Mouse (Mus musculus) neural tube, embryonic 14.5 days (tissue): ENCODE data around the gene Upp2. TPM values are rescaled to one million over a fixed set of nuclear protein-coding genes. Genes with fewer than 3 reads are reported as not detected.

Source experiments
- ATAC-seq: fragments of 200-750 bp; cut with Nextera tagmentation; 2 replicates; pipeline ENCODE4 v1.8.0; 2017; ENCODE audit warnings: low read depth, mild to moderate bottlenecking, moderate TSS enrichment, moderate library complexity
- H3K27ac ChIP-seq: fragments of 300-500 bp; sonication (generic); 2 replicates; pipeline ENCODE4 v1.5.1; 2014; ENCODE audit warnings: low read depth, mild to moderate bottlenecking, control low read depth, low read length, moderate library complexity, mixed read lengths
- H3K27me3 ChIP-seq: fragments of 300-500 bp; sonication (generic); 2 replicates; pipeline ENCODE4 v1.6.1; 2014; ENCODE audit warnings: low read length; ENCODE audit not compliant: control insufficient read depth, insufficient read depth
- H3K36me3 ChIP-seq: fragments of 300-500 bp; sonication (generic); 2 replicates; pipeline ENCODE4 v1.6.1; 2014; ENCODE audit warnings: low read length, mixed read lengths; ENCODE audit not compliant: control insufficient read depth, insufficient read depth
- H3K4me1 ChIP-seq: fragments of 300-500 bp; sonication (generic); 2 replicates; pipeline ENCODE4 v1.6.1; 2014; ENCODE audit warnings: low read length; ENCODE audit not compliant: control insufficient read depth, insufficient read depth
- H3K4me2 ChIP-seq: fragments of 300-500 bp; sonication (generic); 2 replicates; pipeline ENCODE4 v1.6.1; 2014; ENCODE audit warnings: mild to moderate bottlenecking, low read depth, low read length, control low read depth
- H3K4me3 ChIP-seq: fragments of 300-500 bp; sonication (generic); 2 replicates; pipeline ENCODE4 v1.5.1; 2014; ENCODE audit warnings: low read depth, low read length, control low read depth, mixed read lengths
- H3K9ac ChIP-seq: fragments of 300-500 bp; sonication (generic); replicated peaks from 2 replicates; pipeline ENCODE4 v1.6.1; 2014; ENCODE audit warnings: low read depth, mild to moderate bottlenecking, control low read depth, low read length, mixed read lengths
- H3K9me3 ChIP-seq: fragments of 300-500 bp; sonication (generic); 2 replicates; pipeline ENCODE4 v1.6.1; 2016; ENCODE audit warnings: low read length; ENCODE audit not compliant: control insufficient read depth
- whole genome bisulfite sequencing: fragments of 180-500 bp; shearing (Covaris S2); extraction: QIAGEN DNeasy Blood & Tissue Kit; methylation state at CpG from one replicate; pipeline ENCODE4 v1.1.7; 2014; 5-methylcytosine and 5-hydroxymethylcytosine counted together
- polyA plus RNA-seq: library from polyadenylated mRNA; unstranded; fragments of >200 nt; fragmentation: Nextera tagmentation; extraction: Ambion mirVana; gene quantifications from 2 replicates; pipeline ENCODE4 v1.2.1, GENCODE M21; 2014

Gene Upp2
- polyA plus RNA-seq, 1 experiment from 2014 or later: 16.4 TPM

DNA sequence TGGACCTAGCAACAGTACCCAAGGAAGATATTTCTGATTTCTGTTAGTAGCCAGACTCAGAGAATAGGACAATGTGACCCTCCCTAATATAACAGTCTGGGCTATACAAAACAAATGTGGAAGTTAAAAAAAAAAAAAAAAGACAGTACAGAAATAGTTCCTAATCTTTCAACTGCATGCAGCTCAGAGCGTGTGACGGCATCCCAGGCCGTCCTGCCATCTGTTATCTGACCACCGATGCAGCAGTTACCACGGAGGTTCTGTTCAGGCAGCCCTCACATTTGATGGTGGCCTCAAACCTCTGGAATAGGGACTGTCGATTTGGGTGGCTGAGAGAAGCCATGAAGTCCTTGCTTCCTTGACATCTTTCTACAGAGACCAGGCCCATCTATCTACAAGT is 22.7 kb upstream of the Upp2 start:
- Histone ChIP-seq H3K9ac (no peak overlapping the region), H3K9me3 (no peaks in the 10 kb centered on the region), H3K4me2 (no peak overlapping the region), H3K27me3 (no peaks in the 10 kb centered on the region), H3K4me1 (no peaks in the 10 kb centered on the region), H3K27ac (no peak overlapping the region), H3K36me3 (no peaks in the 10 kb centered on the region), H3K4me3 (no peak overlapping the region)
- no peak for ATAC-seq
- 90% methylated on average over 6 of the region's 6 CpGs for WGBS

- no peak overlapping the region for H3K9ac ChIP-seq
- no peak for ATAC-seq
- 77% methylated on average over 7 of the region's 7 CpGs for WGBS
- no peaks in the 10 kb centered on the region for H3K9me3 ChIP-seq
- no peaks in the 10 kb centered on the region for H3K27me3 ChIP-seq
- no peak overlapping the region for H3K4me2 ChIP-seq
- H3K36me3 ChIP-seq: no peaks in the 10 kb centered on the region
- H3K27ac ChIP-seq: no peak overlapping the region
- H3K4me3 ChIP-seq: no peak overlapping the region
- peaks cover 11% of the 10 kb centered on the region; the same call in 1 of the 2 replicates for H3K4me1 ChIP-seq
Measured at GRCm38 (mm10) chr2:58546264-58546663, 20.8 kb upstream of the Upp2 start.

DNA sequence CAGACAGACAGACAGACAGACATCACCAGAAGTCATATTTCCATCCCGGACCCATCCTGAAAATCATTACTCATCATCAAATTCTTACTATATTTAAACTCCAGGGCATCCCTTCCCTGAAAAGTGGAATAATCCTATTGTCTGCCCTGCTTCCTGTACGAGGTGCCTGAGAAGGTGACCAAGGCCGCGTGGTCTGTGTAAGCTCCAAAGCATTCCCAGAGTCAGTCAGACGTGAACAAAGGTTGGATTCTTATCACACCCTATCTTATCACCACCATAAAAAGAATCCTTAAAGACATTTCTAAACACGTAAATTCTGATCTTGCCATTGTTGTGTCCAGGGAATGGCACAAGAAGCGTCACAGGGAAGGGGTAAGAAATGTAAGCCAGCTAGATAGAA is 18.2 kb upstream of the Upp2 start:
- Histone ChIP-seq H3K27ac (no peak overlapping the region), H3K4me3 (no peak overlapping the region), H3K27me3 (no peaks in the 10 kb centered on the region), H3K4me1 (peaks cover 15% of the 10 kb centered on the region), H3K36me3 (no peaks in the 10 kb centered on the region), H3K9me3 (no peaks in the 10 kb centered on the region), H3K9ac (no peak overlapping the region), H3K4me2 (no peak overlapping the region)
- no peak for ATAC-seq
- WGBS: 79% methylated on average over 7 of the region's 7 CpGs

- Histone ChIP-seq H3K36me3 (no peaks in the 10 kb centered on the region), H3K4me1 (peaks cover 15% of the 10 kb centered on the region), H3K27ac (no peak overlapping the region), H3K4me2 (no peak overlapping the region), H3K9ac (no peak overlapping the region), H3K9me3 (no peaks in the 10 kb centered on the region), H3K4me3 (no peak overlapping the region), H3K27me3 (no peaks in the 10 kb centered on the region)
- WGBS: 45% methylated on average over 6 of the region's 6 CpGs
- ATAC-seq: no peak
Measured at GRCm38 (mm10) chr2:58549960-58550359, 17.1 kb upstream of the Upp2 start.

- Histone ChIP-seq H3K4me1 (peaks cover 15% of the 10 kb centered on the region), H3K27me3 (no peaks in the 10 kb centered on the region), H3K4me3 (no peak overlapping the region), H3K9ac (no peak overlapping the region), H3K4me2 (no peak overlapping the region), H3K9me3 (no peaks in the 10 kb centered on the region), H3K27ac (no peak overlapping the region), H3K36me3 (no peaks in the 10 kb centered on the region)
- WGBS: 36% methylated on average over 9 of the region's 9 CpGs
- ATAC-seq: peak; percentile 52
Measured at GRCm38 (mm10) chr2:58550488-58550887, 16.6 kb upstream of the Upp2 start.

- no peaks in the 10 kb centered on the region for H3K9me3 ChIP-seq
- H3K27ac ChIP-seq: no peak overlapping the region
- H3K36me3 ChIP-seq: no peaks in the 10 kb centered on the region
- ATAC-seq: no peak
- H3K4me2 ChIP-seq: no peak overlapping the region
- no peak overlapping the region for H3K4me3 ChIP-seq
- no peak overlapping the region for H3K9ac ChIP-seq
- WGBS: 29% methylated on average over 6 of the region's 6 CpGs
- no peaks in the 10 kb centered on the region for H3K27me3 ChIP-seq
- peaks cover 15% of the 10 kb centered on the region for H3K4me1 ChIP-seq
Measured at GRCm38 (mm10) chr2:58551866-58552265, 15.2 kb upstream of the Upp2 start.

- Histone ChIP-seq H3K4me2 (no peak overlapping the region), H3K27ac (no peak overlapping the region), H3K36me3 (no peaks in the 10 kb centered on the region), H3K4me3 (no peak overlapping the region), H3K4me1 (peaks cover 15% of the 10 kb centered on the region), H3K9ac (no peak overlapping the region), H3K27me3 (no peaks in the 10 kb centered on the region), H3K9me3 (no peaks in the 10 kb centered on the region)
- 32% methylated on average over 3 of the region's 3 CpGs for WGBS
- no peak for ATAC-seq
Measured at GRCm38 (mm10) chr2:58552296-58552695, 14.8 kb upstream of the Upp2 start.

DNA sequence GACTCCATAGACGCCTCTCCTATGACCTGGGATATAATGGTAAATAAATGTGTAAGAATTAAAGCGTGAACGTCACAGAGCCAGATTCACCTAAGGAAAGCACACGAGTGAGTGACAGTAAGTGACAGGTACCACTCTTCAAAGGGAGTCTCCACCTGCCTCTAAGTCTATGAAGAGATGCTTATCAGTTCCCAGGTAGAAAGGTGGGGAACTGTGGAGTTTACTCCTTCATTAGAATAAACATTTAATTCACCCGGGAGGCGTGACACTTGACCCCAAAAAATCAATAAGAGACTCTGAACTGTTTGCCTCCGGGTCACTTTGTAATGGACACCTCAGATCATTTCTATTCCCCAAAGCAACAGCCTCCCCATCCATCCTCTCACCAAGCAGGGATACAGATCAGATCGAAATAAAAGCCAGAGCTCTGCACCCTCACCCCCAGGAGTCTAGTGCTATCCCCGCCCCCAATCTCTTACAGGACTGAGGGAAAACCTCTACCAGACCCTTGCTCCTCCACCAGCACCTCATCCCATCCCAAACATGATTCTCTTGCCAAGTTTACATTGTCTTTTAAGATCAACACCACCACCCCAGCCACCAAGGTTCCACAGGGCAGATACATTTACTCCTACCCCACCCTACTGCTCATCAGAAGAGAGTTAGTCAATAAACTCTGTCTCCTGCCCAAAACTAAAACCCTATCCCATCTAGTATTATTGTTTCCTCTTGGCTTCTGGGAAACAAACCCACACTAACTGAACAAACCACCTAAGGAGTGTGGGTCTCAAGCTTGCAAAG is 9.9 kb upstream of the Upp2 start:
- Histone ChIP-seq H3K4me2 (no peak overlapping the region), H3K9me3 (no peaks in the 10 kb centered on the region), H3K27me3 (no peaks in the 10 kb centered on the region), H3K4me1 (no peaks in the 10 kb centered on the region; the same call in none of the 2 replicates), H3K36me3 (no peaks in the 10 kb centered on the region), H3K27ac (no peak overlapping the region), H3K9ac (no peak overlapping the region), H3K4me3 (no peak overlapping the region)
- ATAC-seq: no peak
- 83% methylated on average over 9 of the region's 9 CpGs for WGBS

DNA sequence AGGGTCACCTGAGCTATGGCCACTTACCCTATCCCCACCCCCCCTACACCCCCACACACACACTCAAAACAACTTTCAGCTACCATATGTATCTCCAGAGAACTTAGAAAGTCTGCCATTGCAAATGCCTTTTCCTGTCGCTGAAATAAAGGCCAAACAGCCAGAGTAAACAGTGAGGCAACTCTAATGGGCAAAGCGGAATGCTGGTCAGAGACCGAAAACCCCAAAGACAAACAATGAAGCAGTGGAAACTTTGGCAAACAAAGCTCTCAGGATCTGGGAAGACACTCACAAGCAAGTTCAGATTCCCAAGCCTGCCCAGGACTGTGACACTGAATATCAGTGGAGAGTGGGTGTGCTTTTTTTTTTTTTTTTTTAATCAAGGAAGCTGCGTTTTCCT is 5.0 kb upstream of the Upp2 start:
- WGBS: 71% methylated on average over 4 of the region's 4 CpGs
- no peaks in the 10 kb centered on the region for H3K9me3 ChIP-seq

More for the DNA sequence above, 5.0 kb upstream of the Upp2 start:
- H3K9ac ChIP-seq: no peak overlapping the region
- H3K27ac ChIP-seq: no peak overlapping the region
- H3K4me2 ChIP-seq: no peak overlapping the region
- H3K4me3 ChIP-seq: no peak overlapping the region
- H3K36me3 ChIP-seq: no peaks in the 10 kb centered on the region
- H3K27me3 ChIP-seq: no peaks in the 10 kb centered on the region
- no peak for ATAC-seq
- peaks cover 15% of the 10 kb centered on the region for H3K4me1 ChIP-seq
